Mouse (Mus musculus) G1E (cell line): ENCODE data around the gene Ssbp3.

Experiments used
- CTCF ChIP-seq: IDR thresholded peaks from 2 replicates; pipeline ENCODE4 v1.5.1; 2012; ENCODE audit warnings: low read depth, low read length, inconsistent platforms, mixed read lengths
- GATA1 ChIP-seq: IDR thresholded peaks from 2 replicates; pipeline ENCODE4 v1.6.1; 2012; ENCODE audit warnings: borderline replicate concordance, low read length, inconsistent platforms, mixed read lengths
- GATA2 ChIP-seq: IDR thresholded peaks from 2 replicates; pipeline ENCODE4 v1.6.1; 2012; ENCODE audit warnings: low read depth, low read length, inconsistent platforms, borderline replicate concordance
- POLR2AphosphoS5 ChIP-seq: IDR thresholded peaks from 2 replicates; pipeline ENCODE4 v1.6.1; 2012; ENCODE audit warnings: low read depth, low read length, inconsistent platforms; ENCODE audit not compliant: insufficient replicate concordance
- TAL1 ChIP-seq: conservative IDR thresholded peaks from 2 replicates; pipeline ENCODE4 v1.6.1; 2012; ENCODE audit warnings: low read depth, low read length, inconsistent platforms, mixed read lengths

GRCm38 (mm10) chr4:107079716-107080115 lies 169.2 kb downstream of the Ssbp3 start:
- TF ChIP-seq CTCF (no peak), GATA1 (no peak), TAL1 (no peak), POLR2AphosphoS5 (no peak), GATA2 (no peak)
